Mouse (Mus musculus): ENCODE data around the gene Vmn1r169. TPM values are rescaled to one million over a fixed set of nuclear protein-coding genes. Genes with fewer than 3 reads are reported as not detected.

Vmn1r169 gene
- not detected for polyA plus RNA-seq (2017; shearing (Covaris generic))

DNA sequence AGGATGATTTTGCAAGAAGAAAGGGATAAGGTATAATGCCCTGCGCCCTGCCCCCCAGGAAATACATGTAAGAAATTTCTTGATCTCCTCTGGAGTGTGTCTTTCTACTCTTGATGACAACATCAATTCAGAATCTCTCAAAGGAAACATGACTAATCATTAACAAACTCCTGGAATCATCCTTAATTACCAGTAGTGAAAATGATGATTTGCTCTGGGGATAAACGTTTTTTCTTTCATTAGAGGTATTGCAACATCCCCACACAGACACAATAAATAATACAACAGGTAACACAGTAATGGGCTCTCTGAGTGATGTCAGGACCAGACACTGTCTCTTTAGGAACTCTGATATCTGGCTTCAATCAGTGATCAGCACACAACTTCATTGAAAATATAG lies at the start of gene Vmn1r169:
Gene Vmn1r169, plus strand, starts transcription at position 301 of the 400 bp plus-strand sequence.

DNA sequence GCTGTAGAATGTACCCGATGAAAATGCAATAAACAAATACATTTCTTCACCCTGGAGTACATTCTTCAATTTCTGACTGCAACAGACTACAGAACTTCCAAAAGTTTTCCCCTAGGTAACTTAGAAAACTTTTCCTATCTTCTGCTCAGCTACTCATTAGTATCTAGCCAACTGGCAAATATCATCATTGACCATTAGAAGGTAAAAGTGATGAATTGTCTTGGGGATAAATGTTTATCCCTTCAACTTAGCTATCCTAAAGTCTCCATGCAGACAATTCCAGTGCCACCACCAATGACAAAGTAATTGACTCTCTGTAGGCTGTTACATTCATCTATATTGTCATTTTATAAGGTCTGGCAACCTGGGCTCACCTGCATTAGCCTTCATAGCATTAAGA lies 35.9 kb upstream of the Vmn1r169 start, which contains the start of gene Vmn1r168:
Gene Vmn1r168, plus strand, starts transcription at position 301 of the 400 bp plus-strand sequence.

DNA sequence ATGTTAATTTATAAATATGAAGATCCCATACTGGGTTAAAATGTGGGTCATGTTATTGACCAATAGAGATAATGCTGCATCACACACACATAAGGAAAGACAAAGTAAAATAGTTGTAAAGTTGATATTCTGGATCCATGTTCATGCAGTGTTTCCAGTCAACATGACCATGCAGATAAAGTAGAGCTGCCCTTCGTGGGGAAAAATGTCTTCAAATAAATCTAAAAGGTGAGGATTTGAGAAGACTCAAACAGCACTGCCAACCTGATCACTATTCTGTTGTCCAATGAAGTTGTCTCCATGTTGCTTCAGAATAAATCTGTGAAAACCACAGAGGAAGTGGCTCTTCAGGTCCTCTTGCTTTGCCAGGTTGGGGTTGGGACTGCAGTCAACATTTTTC lies 30.5 kb downstream of the Vmn1r169 start, which contains the start of gene Vmn1r170:
Gene Vmn1r170, plus strand, starts transcription at position 301 of the 400 bp plus-strand sequence.

Other genes with a start within 250 kb of the Vmn1r169 start
- gene Nlrp5, start 189.6 kb upstream of the Vmn1r169 start, polyA plus RNA-seq (2017; shearing (Covaris generic)), result not detected
- not detected for gene Vmn1r167, start 68.3 kb upstream of the Vmn1r169 start, polyA plus RNA-seq (2017; shearing (Covaris generic))
- gene Vmn1r168, start 35.8 kb upstream of the Vmn1r169 start, polyA plus RNA-seq (2017; shearing (Covaris generic)), result 0.09 TPM
- not detected for gene Vmn1r170, start 30.6 kb downstream of the Vmn1r169 start, polyA plus RNA-seq (2017; shearing (Covaris generic))
- gene Vmn1r171, start 55.2 kb downstream of the Vmn1r169 start, polyA plus RNA-seq (2017; shearing (Covaris generic)), result not detected
- not detected for gene Vmn1r172, start 82.8 kb downstream of the Vmn1r169 start, polyA plus RNA-seq (2017; shearing (Covaris generic))
- 0.07 TPM for gene Vmn1r173, start 125.2 kb downstream of the Vmn1r169 start, polyA plus RNA-seq (2017; shearing (Covaris generic))
- gene Vmn1r174, start 176.7 kb downstream of the Vmn1r169 start, polyA plus RNA-seq (2017; shearing (Covaris generic)), result not detected
- gene Vmn1r175, start 235.1 kb downstream of the Vmn1r169 start, polyA plus RNA-seq (2017; shearing (Covaris generic)), result not detected